In genomic region chr4:33290878-33291277, GRCm38 (mm10) we compare ENCODE assay signal across 12 mouse cellular contexts. TPM values are rescaled to one million over a fixed set of nuclear protein-coding genes. Genes with fewer than 3 reads are reported as not detected.
DNase-seq lines count a peak whose midpoint lies in the region; ATAC-seq lines count a peak whose summit lies in the region.
"Had no signal": no experiment of that assay in that cellular context is flagged by ENCODE, and none has a peak within 500 bp of the region (broad histone marks: within the 10 kb centered on the region; RNA-seq: fewer than 3 reads in every experiment).

No protein-coding gene starts in this region.

- H3K4me2 ChIP-seq in kidney, embryonic 14.5 days (replicated peaks; ENCODE audit: low read depth, low read length), result no peak overlapping the region
- H3K4me2 ChIP-seq: heart, embryonic 13.5 days; neural tube, embryonic 12.5 days had no signal

- no peaks in the 10 kb centered on the region for H3K27me3 ChIP-seq in kidney, embryonic 14.5 days (ENCODE audit: control insufficient read depth, insufficient read depth, low read length)
- H3K27me3 ChIP-seq: embryonic facial prominence, embryonic 12.5 days; neural tube, embryonic 12.5 days had no signal

- H3K9me3 ChIP-seq in kidney, embryonic 14.5 days (ENCODE audit: control insufficient read depth, low read length), result no peaks in the 10 kb centered on the region
- H3K9me3 ChIP-seq: embryonic facial prominence, embryonic 12.5 days; heart, embryonic 13.5 days; neural tube, embryonic 12.5 days had no signal

- H3K4me1 ChIP-seq in kidney, embryonic 14.5 days (ENCODE audit: control insufficient read depth, insufficient read depth, low read length), result no peaks in the 10 kb centered on the region
- H3K4me1 ChIP-seq: embryonic facial prominence, embryonic 12.5 days; neural tube, embryonic 12.5 days had no signal

- peak overlapping the region; percentile 1; the same call in 1 of the 2 replicates for H3K27ac ChIP-seq in kidney, embryonic 14.5 days (ENCODE audit: low read depth, low read length)
- H3K27ac ChIP-seq: heart, embryonic 13.5 days; neural tube, embryonic 12.5 days had no signal

- H3K4me3 ChIP-seq in kidney, embryonic 14.5 days (ENCODE audit: low read length), result no peak overlapping the region
- H3K4me3 ChIP-seq: embryonic facial prominence, embryonic 12.5 days; heart, embryonic 13.5 days; neural tube, embryonic 12.5 days had no signal

- WGBS in kidney, embryonic 14.5 days, result 70% methylated on average over 4 of the region's 4 CpGs

- no peak for DNase-seq in kidney, postnatal 14 days
- peak; percentile 30 for DNase-seq in thymus, postnatal 14 days
- DNase-seq in thymus, adult 18-20 months, result no peak
- DNase-seq in ZHBTc4 (ENCODE audit: low read depth, low spot score), result peak; percentile 43
- no peak for DNase-seq in urinary bladder, adult 2 months (ENCODE audit: low spot score)
- DNase-seq in retina, postnatal 1 day, result no peak
- DNase-seq: kidney, adult 11 months; right cerebral cortex, postnatal 25 days had no signal

- ATAC-seq in kidney, embryonic 14.5 days (ENCODE audit: low FRiP score, low TSS enrichment), result no peak

- H3K36me3 ChIP-seq in kidney, embryonic 14.5 days (ENCODE audit: control insufficient read depth, insufficient read depth, low read length), result no peaks in the 10 kb centered on the region
- H3K36me3 ChIP-seq: embryonic facial prominence, embryonic 12.5 days; heart, embryonic 13.5 days; neural tube, embryonic 12.5 days had no signal

- H3K9ac ChIP-seq in kidney, embryonic 14.5 days (ENCODE audit: low read depth, low read length), result no peak overlapping the region
- H3K9ac ChIP-seq: embryonic facial prominence, embryonic 12.5 days; heart, embryonic 13.5 days; neural tube, embryonic 12.5 days had no signal

RNA-seq across cellular contexts. Expression of gene Pnrc1, which starts 0.9 kb away (rescaled TPM):
- polyA plus RNA-seq in kidney, embryonic 14.5 days (2014; fragmentation: Nextera tagmentation; extraction: Ambion mirVana), result 99.0 and 113 TPM in 2 replicates
- polyA plus RNA-seq in urinary bladder, adult 2 months (2012; rRNA removed), result 40.4 and 51.2 TPM in 2 replicates

RNA-seq across cellular contexts. Expression of gene Rngtt, which starts 19.2 kb away (rescaled TPM):
- 22.4 and 26.7 TPM in 2 replicates for polyA plus RNA-seq in kidney, embryonic 14.5 days (2014; fragmentation: Nextera tagmentation; extraction: Ambion mirVana)
- polyA plus RNA-seq in urinary bladder, adult 2 months (2012; rRNA removed), result 4.8 and 6.1 TPM in 2 replicates

Comparison
In these comparisons a context has a peak if more than half of its experiments do, and no peak if none do; other contexts are left out.
1. DNase-seq: peak in thymus, postnatal 14 days (single experiment) and ZHBTc4 (single experiment); none in kidney, postnatal 14 days (single experiment), thymus, adult 18-20 months (0 of 2), urinary bladder, adult 2 months (single experiment) and retina, postnatal 1 day (single experiment).